Mouse (Mus musculus): ENCODE measurements around the gene Itgal. TPM values are rescaled to one million over a fixed set of nuclear protein-coding genes. Genes with fewer than 3 reads are reported as not detected.

Gene Itgal
- total RNA-seq, 2 experiments from 2014 or later, result 0.10 to 0.35 TPM

Other genes with a start within 250 kb of the Itgal start
- not detected for gene Zg16, start 208.9 kb upstream of the Itgal start, total RNA-seq (2021)
- 1 to 10 TPM in 1 of 2 experiments, under 1 TPM in 1; 0.92 to 1.1 TPM for gene AI467606, start 204.9 kb upstream of the Itgal start, total RNA-seq (2021)
- gene Qprt, start 174.0 kb upstream of the Itgal start, total RNA-seq (2021), result under 1 TPM; 0.32 to 0.66 TPM
- under 1 TPM; 0.50 to 0.73 TPM for gene Spn, start 158.4 kb upstream of the Itgal start, total RNA-seq (2021)
- gene Cd2bp2, start 100.2 kb upstream of the Itgal start, total RNA-seq (2021), result 10 to 100 TPM; 93.9 to 95.1 TPM
- gene Tbc1d10b, start 87.8 kb upstream of the Itgal start, total RNA-seq (2021), result 100 to 1,000 TPM; 107 to 108 TPM
- 1 to 10 TPM in 1 of 2 experiments, not detected in 1; 1.1 TPM for gene Mylpf, start 87.4 kb upstream of the Itgal start, total RNA-seq (2021)
- gene Zfp553, start 63.2 kb upstream of the Itgal start, total RNA-seq (2021), result 10 to 100 TPM; 21.0 TPM
- 1 to 10 TPM; 5.2 to 5.4 TPM for gene Sept1, start 63.1 kb upstream of the Itgal start, total RNA-seq (2021)
- gene Zfp771, start 52.0 kb upstream of the Itgal start, total RNA-seq (2021), result 10 to 100 TPM; 69.3 to 74.9 TPM
- gene Dctpp1, start 35.6 kb upstream of the Itgal start, total RNA-seq (2021), result 10 to 100 TPM; 21.0 to 21.9 TPM
- 10 to 100 TPM; 36.1 to 37.2 TPM for gene Sephs2, start 22.2 kb upstream of the Itgal start, total RNA-seq (2021)
- 10 to 100 TPM; 10.2 to 11.4 TPM for gene Zfp768, start 49.3 kb downstream of the Itgal start, total RNA-seq (2021)
- 1 to 10 TPM; 6.4 to 7.4 TPM for gene Zfp747, start 79.8 kb downstream of the Itgal start, total RNA-seq (2021)
- 1 to 10 TPM; 2.7 to 3.2 TPM for gene 9130019O22Rik, start 90.9 kb downstream of the Itgal start, total RNA-seq (2021)
- 1 to 10 TPM; 6.8 to 7.0 TPM for gene E430018J23Rik, start 97.4 kb downstream of the Itgal start, total RNA-seq (2021)
- 1 to 10 TPM; 3.7 to 4.8 TPM for gene Zfp764, start 110.6 kb downstream of the Itgal start, total RNA-seq (2021)
- gene Zfp688, start 125.8 kb downstream of the Itgal start, total RNA-seq (2021), result 10 to 100 TPM; 12.5 to 17.4 TPM
- gene Zfp689, start 152.9 kb downstream of the Itgal start, total RNA-seq (2021), result 1 to 10 TPM; 6.9 to 7.1 TPM
- gene Prr14, start 163.4 kb downstream of the Itgal start, total RNA-seq (2021), result 10 to 100 TPM; 27.6 to 30.5 TPM
- 10 to 100 TPM; 61.5 to 65.4 TPM for gene Fbrs, start 182.9 kb downstream of the Itgal start, total RNA-seq (2021)
- gene Srcap, start 215.7 kb downstream of the Itgal start, total RNA-seq (2021), result 100 to 1,000 TPM; 102 to 114 TPM
- gene Gm42715, start 223.3 kb downstream of the Itgal start, total RNA-seq (2021), result 10 to 100 TPM in 1 of 2 experiments, 1 to 10 TPM in 1; 9.8 to 12.2 TPM

All from layer of hippocampus, postnatal 36 days (tissue).